Mouse (Mus musculus): ENCODE results near the gene Ifi27.
"Not testable (repeated sequence)": the region's sequence is repeated elsewhere in the genome, so short reads cannot be mapped to it uniquely, and the experiment has no call there.

The Ifi27 gene

GRCm38 (mm10) chr12:103433986-103434731, at the start of gene Ifi27:
Ifi27 (plus strand) TSS chr12:103434211.
- DNase-seq (ENCODE audit: low spot score), result peak; percentile 95

- DNase-seq (ENCODE audit: low spot score), result peak; percentile 99
Observed at GRCm38 (mm10) chr12:103388505-103389347, 45.3 kb upstream of the Ifi27 start, which contains the start of gene Otub2. Otub2 (plus strand) TSS chr12:103388682.

GRCm38 (mm10) chr12:103389348-103389727, 44.7 kb upstream of the Ifi27 start:
- DNase-seq (ENCODE audit: low spot score), result no peak

GRCm38 (mm10) chr12:103389982-103390381, 44.0 kb upstream of the Ifi27 start:
- peak; percentile 28 for DNase-seq (ENCODE audit: low spot score)

GRCm38 (mm10) chr12:103391098-103391497, 42.9 kb upstream of the Ifi27 start:
- no peak for DNase-seq (ENCODE audit: low spot score)

GRCm38 (mm10) chr12:103393528-103393927, 40.5 kb upstream of the Ifi27 start:
- DNase-seq (ENCODE audit: low spot score), result no peak

- DNase-seq (ENCODE audit: low spot score), result no peak
Observed at GRCm38 (mm10) chr12:103395486-103396275, 38.3 kb upstream of the Ifi27 start.

GRCm38 (mm10) chr12:103396751-103397150, 37.3 kb upstream of the Ifi27 start:
- peak; percentile 47 for DNase-seq (ENCODE audit: low spot score)

GRCm38 (mm10) chr12:103404131-103404530, 29.9 kb upstream of the Ifi27 start:
- no peak for DNase-seq (ENCODE audit: low spot score)

- DNase-seq (ENCODE audit: low spot score), result no peak
Observed at GRCm38 (mm10) chr12:103407720-103408119, 26.3 kb upstream of the Ifi27 start, which contains the start of gene 9330161L09Rik. 9330161L09Rik (minus strand) TSS chr12:103407820.

GRCm38 (mm10) chr12:103408144-103408543, 25.9 kb upstream of the Ifi27 start:
- DNase-seq (ENCODE audit: low spot score), result no peak

- DNase-seq (ENCODE audit: low spot score), result no peak
Observed at GRCm38 (mm10) chr12:103425016-103425728, 8.8 kb upstream of the Ifi27 start.

- DNase-seq (ENCODE audit: low spot score), result peak; percentile 99
Observed at GRCm38 (mm10) chr12:103425729-103426470, 8.1 kb upstream of the Ifi27 start, which contains the start of gene Ddx24. Ddx24 (minus strand) TSS chr12:103425830.

GRCm38 (mm10) chr12:103426710-103427109, 7.3 kb upstream of the Ifi27 start:
- no peak for DNase-seq (ENCODE audit: low spot score)

- no peak for DNase-seq (ENCODE audit: low spot score)
Observed at GRCm38 (mm10) chr12:103433430-103433829, 581 bp upstream of the Ifi27 start.

- DNase-seq (ENCODE audit: low spot score), result no peak
Observed at GRCm38 (mm10) chr12:103434861-103435260, 850 bp downstream of the Ifi27 start.

- DNase-seq (ENCODE audit: low spot score), result no peak
Observed at GRCm38 (mm10) chr12:103437601-103438000, 3.6 kb downstream of the Ifi27 start.

GRCm38 (mm10) chr12:103443524-103443923, 9.5 kb downstream of the Ifi27 start, which contains the start of gene Ifi27l2a:
Ifi27l2a (minus strand) TSS chr12:103443680.
- DNase-seq (ENCODE audit: low spot score), result peak; percentile 51

- not testable (repeated sequence) for DNase-seq (ENCODE audit: low spot score)
Observed at GRCm38 (mm10) chr12:103444261-103444660, 10.2 kb downstream of the Ifi27 start.

- no peak for DNase-seq (ENCODE audit: low spot score)
Observed at GRCm38 (mm10) chr12:103445060-103445459, 11.0 kb downstream of the Ifi27 start.

GRCm38 (mm10) chr12:103453361-103453760, 19.4 kb downstream of the Ifi27 start:
- DNase-seq (ENCODE audit: low spot score), result no peak
